Mouse (Mus musculus): ENCODE results near the gene Ppp4r3b. TPM values are rescaled to one million over a fixed set of nuclear protein-coding genes. Genes with fewer than 3 reads are reported as not detected.
A peak's percentile ranks its signal among the peaks of the same experiment; 100 is the strongest.

Gene Ppp4r3b
- total and polyA plus RNA-seq, 2 experiments from 2014 or later: 31.6 to 49.7 TPM

DNA sequence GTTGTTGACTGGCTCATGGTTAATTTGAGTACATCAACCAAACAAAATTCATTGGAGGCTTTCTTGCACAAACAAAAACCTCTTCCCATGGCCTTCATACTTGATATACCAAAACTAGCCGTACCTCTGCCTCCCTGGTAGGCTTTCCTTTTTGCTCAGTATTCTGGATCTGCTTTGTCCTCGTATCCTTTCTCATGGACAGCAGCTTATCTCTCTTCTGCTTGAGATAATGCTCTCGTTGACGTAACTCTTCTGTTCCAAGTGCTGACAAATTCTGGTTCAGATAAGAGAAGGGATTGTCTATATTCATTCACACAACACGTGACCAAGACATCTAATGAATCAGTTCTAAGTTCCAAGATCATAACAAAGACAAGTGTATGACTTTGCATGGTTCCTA lies 49.6 kb downstream of the Ppp4r3b start:
- peaks cover 43% of the 10 kb centered on the region for H3K36me3 ChIP-seq (ENCODE audit: insufficient read depth, low read length)
- H3K9me3 ChIP-seq (ENCODE audit: low read length): no peaks in the 10 kb centered on the region
- 95% methylated on average over 5 of the region's 5 CpGs for WGBS
- H3K4me3 ChIP-seq (ENCODE audit: low read depth, low read length): no peak overlapping the region
- no peaks in the 10 kb centered on the region for H3K27me3 ChIP-seq (ENCODE audit: insufficient read depth, low read length)
- ATAC-seq (ENCODE audit: low FRiP score): no peak
- no peak overlapping the region for H3K4me2 ChIP-seq (ENCODE audit: low read depth, low read length, poor library complexity, severe bottlenecking)
- H3K4me1 ChIP-seq (ENCODE audit: insufficient read depth, low read length): no peaks in the 10 kb centered on the region
- H3K9ac ChIP-seq (replicated peaks; ENCODE audit: low read length, poor library complexity, severe bottlenecking): no peak overlapping the region
- H3K27ac ChIP-seq (ENCODE audit: low read depth, low read length): no peak overlapping the region
- no peak for DNase-seq (ENCODE audit: low spot score)
- no peak for TF ChIP-seq CTCF (IDR thresholded peaks at IDR 0.05)

DNA sequence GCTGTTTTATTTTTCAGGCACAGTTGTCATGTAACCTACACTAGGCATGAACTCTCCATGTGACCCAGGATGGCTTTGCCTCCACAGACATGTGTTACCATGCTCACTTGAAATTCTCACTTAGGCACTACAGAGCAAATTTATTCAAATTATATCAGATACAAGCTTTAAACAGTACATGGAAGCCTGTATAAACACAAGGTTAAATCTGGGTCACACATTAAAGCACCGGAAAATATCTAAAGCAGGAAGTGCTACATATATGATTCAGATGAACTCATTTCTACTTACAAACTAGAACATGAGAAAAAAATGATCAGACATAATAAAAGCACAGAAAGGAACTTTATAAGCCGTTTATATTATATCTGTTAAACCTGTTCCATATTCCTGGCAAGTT lies 52.1 kb downstream of the Ppp4r3b start:
- Histone ChIP-seq H3K4me3 (ENCODE audit: low read depth, low read length) (no peak overlapping the region), H3K9me3 (ENCODE audit: low read length) (no peaks in the 10 kb centered on the region), H3K36me3 (ENCODE audit: insufficient read depth, low read length) (peaks cover 51% of the 10 kb centered on the region), H3K27me3 (ENCODE audit: insufficient read depth, low read length) (no peaks in the 10 kb centered on the region), H3K4me1 (ENCODE audit: insufficient read depth, low read length) (no peaks in the 10 kb centered on the region), H3K27ac (ENCODE audit: low read depth, low read length) (no peak overlapping the region), H3K4me2 (ENCODE audit: low read depth, low read length, poor library complexity, severe bottlenecking) (no peak overlapping the region), H3K9ac (replicated peaks; ENCODE audit: low read length, poor library complexity, severe bottlenecking) (no peak overlapping the region)
- WGBS: 94% methylated on average over 2 of the region's 2 CpGs
- no peak for DNase-seq (ENCODE audit: low spot score)
- no peak for TF ChIP-seq CTCF (IDR thresholded peaks at IDR 0.05)
- no peak for ATAC-seq (ENCODE audit: low FRiP score)

DNA sequence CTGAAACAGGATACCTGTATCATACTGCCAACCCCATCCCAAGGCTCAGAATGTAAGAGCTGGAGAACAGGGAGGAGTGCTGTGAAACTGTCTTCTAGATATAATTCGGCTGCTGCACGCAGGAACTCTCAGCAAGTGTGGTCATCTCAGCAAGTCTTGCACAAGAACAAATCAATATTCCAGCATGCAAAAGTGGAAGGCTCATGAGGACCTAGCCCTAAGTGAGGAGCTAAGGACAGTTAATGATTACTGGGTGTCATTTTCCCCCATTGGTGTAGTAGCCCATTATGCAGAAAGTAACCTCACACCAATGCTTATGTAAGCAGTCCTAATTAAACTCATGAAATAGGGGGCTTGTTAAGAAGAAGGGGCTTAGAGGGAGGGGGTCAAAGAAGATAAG lies 56.3 kb downstream of the Ppp4r3b start:
- no peak for ATAC-seq (ENCODE audit: low FRiP score)
- WGBS: 95% methylated on average over 2 of the region's 2 CpGs

DNA sequence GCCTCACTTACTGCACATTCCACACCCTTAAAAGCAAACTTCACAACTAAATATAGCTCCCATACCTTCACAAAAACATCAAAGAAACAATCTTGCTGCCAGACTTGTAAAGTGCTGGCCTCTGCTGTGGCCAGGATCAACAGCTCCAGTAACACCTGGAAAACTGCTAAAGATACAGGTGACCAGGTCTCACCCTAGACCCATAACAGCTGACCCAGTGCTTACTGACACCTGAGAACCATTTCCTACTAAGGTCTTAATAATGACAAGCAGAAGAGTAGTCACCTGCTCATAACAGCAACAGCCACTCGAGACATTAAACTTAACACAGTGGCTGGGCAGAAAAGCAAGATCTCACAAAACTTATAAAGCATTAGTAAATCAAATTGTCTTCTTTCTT lies 60.9 kb downstream of the Ppp4r3b start:
- H3K9me3 ChIP-seq (ENCODE audit: low read length): no peaks in the 10 kb centered on the region
- no peak overlapping the region for H3K9ac ChIP-seq (replicated peaks; ENCODE audit: low read length, poor library complexity, severe bottlenecking)
- 88% methylated on average over 1 of the region's 1 CpGs for WGBS
- no peak for TF ChIP-seq CTCF (IDR thresholded peaks at IDR 0.05)
- no peak for ATAC-seq (ENCODE audit: low FRiP score)
- H3K4me2 ChIP-seq (ENCODE audit: low read depth, low read length, poor library complexity, severe bottlenecking): no peak overlapping the region
- no peak for DNase-seq (ENCODE audit: low spot score)
- H3K4me3 ChIP-seq (ENCODE audit: low read depth, low read length): no peak overlapping the region
- no peaks in the 10 kb centered on the region for H3K4me1 ChIP-seq (ENCODE audit: insufficient read depth, low read length)
- peaks cover 25% of the 10 kb centered on the region for H3K36me3 ChIP-seq (ENCODE audit: insufficient read depth, low read length)
- no peak overlapping the region for H3K27ac ChIP-seq (ENCODE audit: low read depth, low read length)
- no peaks in the 10 kb centered on the region for H3K27me3 ChIP-seq (ENCODE audit: insufficient read depth, low read length)

More for the DNA sequence above, 56.3 kb downstream of the Ppp4r3b start:
- no peak for TF ChIP-seq CTCF (IDR thresholded peaks at IDR 0.05)
- no peak overlapping the region for H3K4me3 ChIP-seq (ENCODE audit: low read depth, low read length)
- H3K9me3 ChIP-seq (ENCODE audit: low read length): no peaks in the 10 kb centered on the region
- no peak for DNase-seq (ENCODE audit: low spot score)
- no peaks in the 10 kb centered on the region for H3K4me1 ChIP-seq (ENCODE audit: insufficient read depth, low read length)
- H3K27ac ChIP-seq (ENCODE audit: low read depth, low read length): no peak overlapping the region
- H3K4me2 ChIP-seq (ENCODE audit: low read depth, low read length, poor library complexity, severe bottlenecking): no peak overlapping the region
- peaks cover 41% of the 10 kb centered on the region for H3K36me3 ChIP-seq (ENCODE audit: insufficient read depth, low read length)
- H3K9ac ChIP-seq (replicated peaks; ENCODE audit: low read length, poor library complexity, severe bottlenecking): no peak overlapping the region
- H3K27me3 ChIP-seq (ENCODE audit: insufficient read depth, low read length): no peaks in the 10 kb centered on the region

DNA sequence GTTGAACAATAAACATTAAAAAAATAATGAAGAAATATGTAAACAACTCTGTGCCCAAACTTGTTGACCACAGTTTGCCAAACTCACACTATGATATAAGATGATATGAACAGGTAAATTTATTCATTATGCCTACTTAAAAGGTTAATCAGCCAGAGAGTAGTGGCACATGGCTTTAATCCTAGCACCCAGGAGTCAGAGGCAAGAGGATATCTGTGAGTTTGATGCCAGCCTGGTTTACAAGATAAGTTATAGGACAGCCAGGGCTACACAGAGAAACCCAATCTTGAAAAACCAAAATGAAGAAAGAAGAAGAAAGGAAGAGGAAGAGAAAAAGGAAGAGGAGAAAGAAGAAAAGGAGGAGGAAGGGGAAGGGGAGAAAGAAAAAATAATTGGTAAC lies 64.7 kb downstream of the Ppp4r3b start:
- Histone ChIP-seq H3K4me3 (ENCODE audit: low read depth, low read length) (no peak overlapping the region), H3K9me3 (ENCODE audit: low read length) (no peaks in the 10 kb centered on the region), H3K9ac (replicated peaks; ENCODE audit: low read length, poor library complexity, severe bottlenecking) (no peak overlapping the region), H3K36me3 (ENCODE audit: insufficient read depth, low read length) (peaks cover 11% of the 10 kb centered on the region; the same call in 1 of the 2 replicates), H3K4me1 (ENCODE audit: insufficient read depth, low read length) (no peaks in the 10 kb centered on the region), H3K27ac (ENCODE audit: low read depth, low read length) (no peak overlapping the region), H3K27me3 (ENCODE audit: insufficient read depth, low read length) (no peaks in the 10 kb centered on the region), H3K4me2 (ENCODE audit: low read depth, low read length, poor library complexity, severe bottlenecking) (no peak overlapping the region)
- no peak for TF ChIP-seq CTCF (IDR thresholded peaks at IDR 0.05)
- DNase-seq (ENCODE audit: low spot score) (no peak), ATAC-seq (ENCODE audit: low FRiP score) (no peak)

DNA sequence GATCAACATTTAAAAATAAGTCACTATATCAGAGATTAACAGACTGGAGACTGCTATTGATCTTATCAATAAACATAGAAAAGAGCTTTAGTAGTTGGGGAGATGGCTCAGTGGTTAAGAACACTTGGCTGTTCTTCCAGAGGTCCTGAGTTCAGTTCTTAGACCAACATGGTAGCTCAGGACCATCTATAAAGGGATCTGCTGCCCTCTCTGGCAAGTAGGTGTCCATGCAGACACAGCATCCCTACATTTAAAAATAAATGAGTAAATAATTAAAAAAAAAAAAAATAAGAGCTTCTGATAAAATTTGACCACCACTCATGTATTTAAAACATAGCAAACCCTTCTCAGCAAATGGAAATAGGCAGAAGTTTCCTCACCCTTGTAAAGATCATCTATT lies 65.4 kb downstream of the Ppp4r3b start:
- no peaks in the 10 kb centered on the region for H3K9me3 ChIP-seq (ENCODE audit: low read length)
- H3K27ac ChIP-seq (ENCODE audit: low read depth, low read length): no peak overlapping the region
- H3K9ac ChIP-seq (replicated peaks; ENCODE audit: low read length, poor library complexity, severe bottlenecking): no peak overlapping the region
- no peak for DNase-seq (ENCODE audit: low spot score)
- 0 out of 2 replicates have a peak, but pooled peaks have one; percentile 3 for TF ChIP-seq CTCF (IDR thresholded peaks at IDR 0.05)
- no peaks in the 10 kb centered on the region for H3K27me3 ChIP-seq (ENCODE audit: insufficient read depth, low read length)
- ATAC-seq (ENCODE audit: low FRiP score): no peak
- H3K36me3 ChIP-seq (ENCODE audit: insufficient read depth, low read length): peaks cover 13% of the 10 kb centered on the region; the same call in 1 of the 2 replicates
- no peaks in the 10 kb centered on the region for H3K4me1 ChIP-seq (ENCODE audit: insufficient read depth, low read length)
- H3K4me3 ChIP-seq (ENCODE audit: low read depth, low read length): no peak overlapping the region
- no peak overlapping the region for H3K4me2 ChIP-seq (ENCODE audit: low read depth, low read length, poor library complexity, severe bottlenecking)

All from midbrain, postnatal 0 days (tissue).